Mouse (Mus musculus): ENCODE data around the gene Ttpal. TPM values are rescaled to one million over a fixed set of nuclear protein-coding genes. Genes with fewer than 3 reads are reported as not detected.

The Ttpal gene
- polyA plus RNA-seq (2012; rRNA removed), result 5.3 and 5.7 TPM in 2 replicates

GRCm38 (mm10) chr2:163602101-163602971, at the start of gene Ttpal:
Gene Ttpal (plus strand): TSS chr2:163602314.

GRCm38 (mm10) chr2:163644575-163645385, 42.7 kb downstream of the Ttpal start, which contains the start of gene Serinc3:
Gene Serinc3 (minus strand): TSS chr2:163645131.

GRCm38 (mm10) chr2:163657975-163658886, 56.1 kb downstream of the Ttpal start, which contains the start of gene Pkig:
Gene Pkig (plus strand): TSS chr2:163658386.

Other genes starting within 250 kb of the Ttpal start
- gene Jph2, start 204.3 kb upstream of the Ttpal start, polyA plus RNA-seq (2012; rRNA removed), result 0.18 and 0.20 TPM in 2 replicates
- 20.6 and 21.3 TPM in 2 replicates for gene Oser1, start 177.6 kb upstream of the Ttpal start, polyA plus RNA-seq (2012; rRNA removed)
- gene Gdap1l1, start 163.8 kb upstream of the Ttpal start, polyA plus RNA-seq (2012; rRNA removed), result 0.02 TPM in 1 of 2 replicates, not detected in the other
- 5.6 and 5.7 TPM in 2 replicates for gene Fitm2, start 129.7 kb upstream of the Ttpal start, polyA plus RNA-seq (2012; rRNA removed)
- gene R3hdml, start 110.0 kb upstream of the Ttpal start, polyA plus RNA-seq (2012; rRNA removed), result not detected in 2 replicates
- 68.1 and 73.7 TPM in 2 replicates for gene Hnf4a, start 95.5 kb upstream of the Ttpal start, polyA plus RNA-seq (2012; rRNA removed)
- 205 and 224 TPM in 2 replicates for gene Serinc3, start 42.8 kb downstream of the Ttpal start, polyA plus RNA-seq (2012; rRNA removed)
- gene Pkig, start 56.1 kb downstream of the Ttpal start, polyA plus RNA-seq (2012; rRNA removed), result 40.4 and 41.0 TPM in 2 replicates
- gene Ada, start 147.9 kb downstream of the Ttpal start, polyA plus RNA-seq (2012; rRNA removed), result 2.7 TPM in 2 replicates
- 0.03 and 0.07 TPM in 2 replicates for gene Ccn5, start 218.5 kb downstream of the Ttpal start, polyA plus RNA-seq (2012; rRNA removed)